Mouse (Mus musculus) midbrain, postnatal 0 days (tissue): ENCODE measurements at regions not wholly inside any gene's neighbourhood (a gene's known extent, or its start where the extent isn't known, plus 50 kb on each side); places are given as distances from the start of the nearest gene placed in this dataset.

ENCODE experiments used
- ATAC-seq: fragments of 200-750 bp; cut with Nextera tagmentation; 2 replicates; pipeline ENCODE4 v1.8.0; 2017; ENCODE audit warnings: moderate number of reproducible peaks, mild to moderate bottlenecking, moderate TSS enrichment, moderate library complexity; ENCODE audit not compliant: low FRiP score
- DNase-seq: peaks from one replicate; pipeline ENCODE4 v3.0.0-alpha.2; 2015; ENCODE audit warnings: low spot score
- H3K27ac ChIP-seq: fragments of 300-500 bp; sonication (generic); 2 replicates; pipeline ENCODE4 v1.5.1; 2014; ENCODE audit warnings: low read depth, mild to moderate bottlenecking, low read length, mixed read lengths
- H3K27me3 ChIP-seq: fragments of 300-500 bp; sonication (generic); 2 replicates; pipeline ENCODE4 v1.6.1; 2014; ENCODE audit warnings: low read length, control low read depth, mixed read lengths; ENCODE audit not compliant: insufficient read depth
- H3K36me3 ChIP-seq: fragments of 300-500 bp; sonication (generic); 2 replicates; pipeline ENCODE4 v1.6.1; 2014; ENCODE audit warnings: low read length, control low read depth, mixed read lengths; ENCODE audit not compliant: insufficient read depth
- H3K4me1 ChIP-seq: fragments of 300-500 bp; sonication (generic); 2 replicates; pipeline ENCODE4 v1.6.1; 2014; ENCODE audit warnings: mild to moderate bottlenecking, control low read depth, antibody characterized with exemption, low read length, mixed read lengths; ENCODE audit not compliant: insufficient read depth
- H3K4me2 ChIP-seq: fragments of 300-500 bp; sonication (generic); 2 replicates; pipeline ENCODE4 v1.6.1; 2014; ENCODE audit warnings: low read depth, mild to moderate bottlenecking, low read length, mixed read lengths; ENCODE audit not compliant: poor library complexity, severe bottlenecking
- H3K4me3 ChIP-seq: fragments of 300-500 bp; sonication (generic); 2 replicates; pipeline ENCODE4 v1.5.1; 2014; ENCODE audit warnings: low read depth, mild to moderate bottlenecking, low read length, moderate library complexity
- H3K9ac ChIP-seq: fragments of 300-500 bp; sonication (generic); replicated peaks from 2 replicates; pipeline ENCODE4 v1.6.1; 2014; ENCODE audit warnings: mild to moderate bottlenecking, low read length, moderate library complexity, mixed read lengths; ENCODE audit not compliant: poor library complexity, severe bottlenecking
- H3K9me3 ChIP-seq: fragments of 300-500 bp; sonication (generic); 2 replicates; pipeline ENCODE4 v1.6.1; 2016; ENCODE audit warnings: low read length, control low read depth
- CTCF ChIP-seq: IDR thresholded peaks from 2 replicates; pipeline ENCODE4 v1.5.1; 2016; ENCODE audit warnings: antibody characterized with exemption, mild to moderate bottlenecking
- WGBS: fragments of 180-500 bp; shearing (Covaris S2); extraction: QIAGEN DNeasy Blood & Tissue Kit; methylation state at CpG from one replicate; pipeline ENCODE4 v1.1.7; 2014; 5-methylcytosine and 5-hydroxymethylcytosine counted together

DNA sequence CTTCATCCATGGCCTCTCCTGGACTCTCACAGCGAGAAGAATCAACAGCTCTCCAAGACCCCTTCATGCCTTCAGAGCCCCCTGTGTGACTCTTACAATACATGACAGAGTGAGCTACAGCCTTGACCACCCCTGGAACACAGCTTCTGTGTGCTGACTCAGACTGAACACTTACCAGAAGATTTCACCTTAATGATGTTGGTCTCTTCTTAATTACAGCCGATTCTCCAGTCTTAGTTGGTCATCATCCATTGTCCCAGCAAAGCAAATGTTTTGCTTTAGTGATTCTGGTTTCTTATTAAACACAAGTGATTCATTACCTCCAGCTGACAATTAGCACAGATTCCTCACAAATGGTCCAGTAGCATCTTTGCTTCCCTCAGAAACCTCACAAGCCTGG is 134.0 kb upstream of the Inhba start:
- Histone ChIP-seq H3K4me2 (no peak overlapping the region), H3K27me3 (no peaks in the 10 kb centered on the region), H3K27ac (no peak overlapping the region), H3K9me3 (no peaks in the 10 kb centered on the region), H3K4me3 (no peak overlapping the region), H3K9ac (no peak overlapping the region), H3K4me1 (no peaks in the 10 kb centered on the region), H3K36me3 (no peaks in the 10 kb centered on the region)
- 87% methylated on average over 2 of the region's 2 CpGs for whole genome bisulfite sequencing
- no peak for DNase-seq
- no peak for ATAC-seq
- no peak for TF ChIP-seq CTCF

DNA sequence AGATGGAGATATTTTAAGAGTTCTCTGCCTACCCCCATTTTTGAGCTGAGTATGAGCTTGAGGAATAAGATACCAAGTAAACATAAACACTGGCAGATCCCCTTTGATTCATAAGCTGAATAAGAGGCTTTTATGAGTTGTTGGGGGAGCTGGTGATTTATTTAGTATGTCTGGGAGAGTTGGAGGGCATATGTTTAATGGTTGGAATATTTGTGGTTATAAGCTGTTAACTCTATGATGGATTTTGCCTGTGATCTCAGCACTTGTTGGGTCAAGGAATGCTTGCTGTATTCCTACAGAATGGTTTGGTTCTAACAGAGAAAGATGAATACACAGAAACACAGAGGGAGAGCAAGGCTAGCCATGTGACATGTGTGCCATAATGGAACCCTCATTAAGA is 132.1 kb upstream of the Inhba start:
- ATAC-seq (no peak), DNase-seq (no peak)
- Histone ChIP-seq H3K27me3 (no peaks in the 10 kb centered on the region), H3K36me3 (no peaks in the 10 kb centered on the region), H3K9me3 (no peaks in the 10 kb centered on the region), H3K4me1 (no peaks in the 10 kb centered on the region), H3K27ac (no peak overlapping the region), H3K9ac (no peak overlapping the region), H3K4me2 (no peak overlapping the region), H3K4me3 (no peak overlapping the region)
- TF ChIP-seq CTCF, result no peak

DNA sequence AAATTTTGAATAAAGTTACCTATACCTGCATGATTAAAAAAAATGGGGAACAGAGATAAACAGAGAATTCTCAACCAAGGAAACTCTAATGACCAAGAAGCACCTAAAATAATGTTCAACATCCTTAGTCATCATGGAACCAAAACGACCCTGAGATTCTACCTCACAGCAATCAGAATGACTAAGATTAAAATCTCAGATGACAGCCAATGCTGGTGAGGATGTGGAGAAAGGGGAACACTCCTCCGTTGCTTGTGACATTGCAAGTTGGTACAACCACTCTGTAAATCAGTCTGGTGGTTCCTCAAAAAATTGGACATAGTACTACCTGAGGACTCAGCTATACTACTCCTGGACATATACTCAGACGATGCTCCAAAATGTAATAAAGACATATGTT is 120.9 kb upstream of the Inhba start:
- 83% methylated on average over 3 of the region's 3 CpGs for WGBS
- TF ChIP-seq CTCF, result no peak
- DNase-seq (no peak), ATAC-seq (no peak)
- H3K9ac ChIP-seq, result no peak overlapping the region
- no peaks in the 10 kb centered on the region for H3K27me3 ChIP-seq
- no peak overlapping the region for H3K4me3 ChIP-seq
- H3K4me1 ChIP-seq, result no peaks in the 10 kb centered on the region
- no peaks in the 10 kb centered on the region for H3K9me3 ChIP-seq
- no peaks in the 10 kb centered on the region for H3K36me3 ChIP-seq
- no peak overlapping the region for H3K27ac ChIP-seq
- no peak overlapping the region for H3K4me2 ChIP-seq

DNA sequence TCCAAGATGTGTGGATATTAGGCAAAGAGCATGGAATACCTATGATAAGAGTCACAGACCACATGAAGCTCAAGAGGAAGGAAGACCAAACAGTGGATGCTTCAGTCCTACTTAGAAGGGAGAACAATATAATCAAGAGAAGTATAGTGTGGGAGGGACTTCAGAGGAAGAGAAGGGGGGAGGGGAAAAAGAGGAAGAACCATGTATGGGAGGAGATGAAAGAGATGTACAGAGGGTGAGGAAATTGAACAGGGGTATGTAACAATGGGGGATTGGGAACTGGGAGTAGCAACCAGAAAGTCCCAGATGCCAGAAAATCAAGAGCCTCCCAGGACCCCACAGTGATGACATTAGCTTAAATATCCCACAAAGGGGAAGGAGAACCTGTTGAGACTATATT is 120.2 kb upstream of the Inhba start:
- no peaks in the 10 kb centered on the region for H3K9me3 ChIP-seq
- no peak overlapping the region for H3K4me3 ChIP-seq
- no peak for ATAC-seq
- H3K27ac ChIP-seq, result no peak overlapping the region
- H3K27me3 ChIP-seq, result no peaks in the 10 kb centered on the region
- no peaks in the 10 kb centered on the region for H3K36me3 ChIP-seq
- DNase-seq, result no peak
- H3K4me1 ChIP-seq, result no peaks in the 10 kb centered on the region
- no peak overlapping the region for H3K4me2 ChIP-seq
- TF ChIP-seq CTCF, result no peak
- H3K9ac ChIP-seq, result no peak overlapping the region

DNA sequence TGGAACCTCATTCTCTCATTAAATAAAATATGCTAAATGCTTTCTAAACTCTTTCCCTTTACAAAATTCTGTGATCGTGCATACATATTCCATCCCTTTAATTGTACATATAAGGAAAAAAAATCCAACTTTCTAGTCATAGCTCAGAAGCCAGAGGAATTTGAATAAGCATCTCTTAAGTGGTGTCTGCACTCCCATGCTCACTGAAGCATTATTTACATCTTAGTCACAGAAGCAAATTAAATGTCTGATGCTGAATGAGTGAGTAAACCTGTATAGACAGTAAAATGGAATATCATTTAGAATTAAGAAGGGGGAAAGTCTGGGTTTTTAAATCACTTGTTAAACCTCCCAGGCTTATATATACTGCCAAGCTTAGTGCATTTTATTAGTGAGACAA is 113.5 kb upstream of the Inhba start:
- no peak for TF ChIP-seq CTCF
- WGBS, result 85% methylated on average over 1 of the region's 1 CpGs
- no peaks in the 10 kb centered on the region for H3K9me3 ChIP-seq
- no peak overlapping the region for H3K27ac ChIP-seq
- DNase-seq (no peak), ATAC-seq (no peak)
- no peaks in the 10 kb centered on the region for H3K4me1 ChIP-seq
- no peak overlapping the region for H3K9ac ChIP-seq
- H3K27me3 ChIP-seq, result no peaks in the 10 kb centered on the region
- no peak overlapping the region for H3K4me3 ChIP-seq
- no peak overlapping the region for H3K4me2 ChIP-seq
- no peaks in the 10 kb centered on the region for H3K36me3 ChIP-seq

- Histone ChIP-seq H3K27me3 (no peaks in the 10 kb centered on the region), H3K9me3 (no peaks in the 10 kb centered on the region), H3K4me1 (no peaks in the 10 kb centered on the region), H3K4me2 (no peak overlapping the region), H3K36me3 (no peaks in the 10 kb centered on the region), H3K4me3 (no peak overlapping the region), H3K9ac (no peak overlapping the region), H3K27ac (no peak overlapping the region)
- ATAC-seq (no peak), DNase-seq (no peak)
- no peak for TF ChIP-seq CTCF
- 41% methylated on average over 7 of the region's 7 CpGs for WGBS
Measured at GRCm38 (mm10) chr13:15901710-15902675, 109.7 kb upstream of the Inhba start.
